Mouse (Mus musculus) c-Kit-negative CD71-positive TER-119-positive erythroid progenitor cells, embryonic 14.5 days (primary cell): ENCODE data around the gene Sctr.

Experiments used
- DNase-seq: peaks from one replicate; pipeline ENCODE4 v3.0.0-alpha.2; 2013; ENCODE audit warnings: low read depth, low spot score

Sctr gene

GRCm38 (mm10) chr1:120027693-120028092 lies 21.0 kb downstream of the Sctr start:
- DNase-seq, result no peak

- DNase-seq, result no peak
These were observed 23.8 kb downstream of the Sctr start for GRCm38 (mm10) chr1:120030474-120030873.

GRCm38 (mm10) chr1:120032804-120033468 lies 26.2 kb downstream of the Sctr start:
- DNase-seq, result no peak

- DNase-seq, result no peak
These were observed 26.8 kb downstream of the Sctr start for GRCm38 (mm10) chr1:120033469-120033854.

- DNase-seq, result no peak
These were observed 28.1 kb downstream of the Sctr start for GRCm38 (mm10) chr1:120034793-120035192.

- no peak for DNase-seq
These were observed 28.9 kb downstream of the Sctr start for GRCm38 (mm10) chr1:120035456-120036034.

- DNase-seq, result no peak
These were observed 30.5 kb downstream of the Sctr start for GRCm38 (mm10) chr1:120037021-120037683.

GRCm38 (mm10) chr1:120038594-120038993 lies 31.9 kb downstream of the Sctr start:
- no peak for DNase-seq

- DNase-seq, result no peak
These were observed 35.7 kb downstream of the Sctr start for GRCm38 (mm10) chr1:120042421-120042820.

GRCm38 (mm10) chr1:120044584-120044983 lies 37.9 kb downstream of the Sctr start:
- DNase-seq, result no peak

- DNase-seq, result no peak
These were observed 40.6 kb downstream of the Sctr start for GRCm38 (mm10) chr1:120047325-120047724.

- no peak for DNase-seq
These were observed 44.4 kb downstream of the Sctr start for GRCm38 (mm10) chr1:120051070-120051469.

- DNase-seq, result no peak
These were observed 48.3 kb downstream of the Sctr start for GRCm38 (mm10) chr1:120054997-120055396.

- DNase-seq, result no peak
These were observed 48.8 kb downstream of the Sctr start for GRCm38 (mm10) chr1:120055475-120055874.

GRCm38 (mm10) chr1:120056236-120056635 lies 49.5 kb downstream of the Sctr start:
- DNase-seq, result no peak

GRCm38 (mm10) chr1:120057044-120057443 lies 50.4 kb downstream of the Sctr start:
- no peak for DNase-seq

- no peak for DNase-seq
These were observed 51.2 kb downstream of the Sctr start for GRCm38 (mm10) chr1:120057674-120058430.

- DNase-seq, result no peak
These were observed 54.0 kb downstream of the Sctr start for GRCm38 (mm10) chr1:120060687-120061086.

- DNase-seq, result no peak
These were observed 55.5 kb downstream of the Sctr start for GRCm38 (mm10) chr1:120062231-120062630.

- DNase-seq, result no peak
These were observed 57.5 kb downstream of the Sctr start for GRCm38 (mm10) chr1:120064036-120064682.

- no peak for DNase-seq
These were observed 59.5 kb downstream of the Sctr start for GRCm38 (mm10) chr1:120066159-120066558.

- DNase-seq, result no peak
These were observed 59.9 kb downstream of the Sctr start for GRCm38 (mm10) chr1:120066625-120067024.
